Mouse (Mus musculus) cerebellum, adult 2 months (tissue): ENCODE data around the gene Foxn1. TPM values are rescaled to one million over a fixed set of nuclear protein-coding genes. Genes with fewer than 3 reads are reported as not detected.

Source experiments
- DNase-seq, 2 experiments: peaks; one replicate each; pipeline ENCODE4 v3.0.0; 2021
- H3K27ac ChIP-seq: fragments of 200-500 bp; 2 replicates; pipeline ENCODE4 v1.5.1; 2012; ENCODE audit warnings: low read length, control low read depth, inconsistent platforms; ENCODE audit not compliant: insufficient read depth
- H3K27me3 ChIP-seq: fragments of 200-500 bp; 2 replicates; pipeline ENCODE4 v1.6.1; 2012; ENCODE audit warnings: inconsistent platforms, mild to moderate bottlenecking, low read length, moderate library complexity; ENCODE audit not compliant: control insufficient read depth, insufficient read depth
- H3K4me1 ChIP-seq: fragments of 200-500 bp; 2 replicates; pipeline ENCODE4 v1.6.1; 2011; ENCODE audit warnings: low read length; ENCODE audit not compliant: control insufficient read depth, insufficient read depth
- H3K4me3 ChIP-seq: fragments of 200-500 bp; replicated peaks from 2 replicates; pipeline ENCODE3; 2011; ENCODE audit warnings: mild to moderate bottlenecking, low read depth, low read length, control low read depth; ENCODE audit not compliant: insufficient read depth
- CTCF ChIP-seq: fragments of 200-500 bp; IDR thresholded peaks from 2 replicates; pipeline ENCODE4 v1.5.1; 2011; ENCODE audit warnings: low read depth, mild to moderate bottlenecking, control low read depth, low read length, moderate library complexity, borderline replicate concordance; ENCODE audit not compliant: insufficient read depth
- POLR2A ChIP-seq: fragments of 200-500 bp; IDR thresholded peaks from 2 replicates; pipeline ENCODE4 v1.6.1; 2011; ENCODE audit warnings: low read length, control low read depth, borderline replicate concordance; ENCODE audit not compliant: insufficient read depth
- WGBS: fragments of 180-500 bp; shearing (Covaris S2); methylation state at CpG from one replicate; pipeline ENCODE4 v1.1.7; 2018; 5-methylcytosine and 5-hydroxymethylcytosine counted together
- polyA plus RNA-seq: library from polyadenylated mRNA; depleted of rRNA; stranded (reverse); fragments of >200 nt; gene quantifications from 2 replicates; pipeline ENCODE4 v1.2.3, GENCODE M21; 2012

Foxn1 gene
- polyA plus RNA-seq, 1 experiment = not detected

DNA sequence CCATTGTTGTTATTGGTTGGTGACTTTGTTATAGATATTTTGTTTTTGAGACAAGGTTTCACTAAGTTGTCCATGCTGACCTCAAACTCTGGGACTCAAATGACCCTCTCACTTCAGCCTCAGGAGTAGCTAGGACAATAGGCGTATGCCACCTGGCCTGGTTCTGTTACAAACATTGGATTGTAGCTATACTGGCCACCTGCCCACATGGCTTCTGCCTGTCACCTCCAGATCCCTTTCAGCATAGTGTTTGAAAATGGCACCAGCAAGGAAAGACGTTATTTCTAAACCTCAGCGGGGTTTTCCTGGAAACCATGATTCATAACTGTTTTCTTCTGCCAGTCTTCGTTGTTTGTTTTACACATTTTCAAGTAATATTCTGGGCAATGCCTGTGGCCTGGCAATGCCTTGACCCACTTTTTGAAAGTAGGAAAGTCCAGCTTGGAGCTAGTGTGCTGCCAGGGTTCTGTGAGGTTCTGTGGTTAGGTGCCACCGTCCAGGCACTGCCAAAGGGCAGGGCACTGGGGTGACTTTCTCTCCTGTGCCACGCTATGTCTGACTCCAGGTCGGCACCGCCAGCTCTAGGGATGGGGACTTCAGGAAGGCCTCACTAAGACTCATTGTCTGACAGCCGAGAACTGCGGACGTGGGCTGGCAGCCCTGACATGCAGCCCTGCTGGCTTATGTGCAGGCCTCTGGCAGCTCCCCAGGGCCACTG, 25.4 kb upstream of the Foxn1 start:
- no peak for TF ChIP-seq POLR2A
- no peak for TF ChIP-seq CTCF
- DNase-seq = peak; percentile 43 to 49
- peaks cover 24% of the 10 kb centered on the region for H3K4me1 ChIP-seq
- 24% methylated on average over 11 of the region's 11 CpGs for WGBS
- no peaks in the 10 kb centered on the region for H3K27me3 ChIP-seq
- H3K27ac ChIP-seq = no peak overlapping the region; the same call in 1 of the 2 replicates
- H3K4me3 ChIP-seq = no peak overlapping the region

DNA sequence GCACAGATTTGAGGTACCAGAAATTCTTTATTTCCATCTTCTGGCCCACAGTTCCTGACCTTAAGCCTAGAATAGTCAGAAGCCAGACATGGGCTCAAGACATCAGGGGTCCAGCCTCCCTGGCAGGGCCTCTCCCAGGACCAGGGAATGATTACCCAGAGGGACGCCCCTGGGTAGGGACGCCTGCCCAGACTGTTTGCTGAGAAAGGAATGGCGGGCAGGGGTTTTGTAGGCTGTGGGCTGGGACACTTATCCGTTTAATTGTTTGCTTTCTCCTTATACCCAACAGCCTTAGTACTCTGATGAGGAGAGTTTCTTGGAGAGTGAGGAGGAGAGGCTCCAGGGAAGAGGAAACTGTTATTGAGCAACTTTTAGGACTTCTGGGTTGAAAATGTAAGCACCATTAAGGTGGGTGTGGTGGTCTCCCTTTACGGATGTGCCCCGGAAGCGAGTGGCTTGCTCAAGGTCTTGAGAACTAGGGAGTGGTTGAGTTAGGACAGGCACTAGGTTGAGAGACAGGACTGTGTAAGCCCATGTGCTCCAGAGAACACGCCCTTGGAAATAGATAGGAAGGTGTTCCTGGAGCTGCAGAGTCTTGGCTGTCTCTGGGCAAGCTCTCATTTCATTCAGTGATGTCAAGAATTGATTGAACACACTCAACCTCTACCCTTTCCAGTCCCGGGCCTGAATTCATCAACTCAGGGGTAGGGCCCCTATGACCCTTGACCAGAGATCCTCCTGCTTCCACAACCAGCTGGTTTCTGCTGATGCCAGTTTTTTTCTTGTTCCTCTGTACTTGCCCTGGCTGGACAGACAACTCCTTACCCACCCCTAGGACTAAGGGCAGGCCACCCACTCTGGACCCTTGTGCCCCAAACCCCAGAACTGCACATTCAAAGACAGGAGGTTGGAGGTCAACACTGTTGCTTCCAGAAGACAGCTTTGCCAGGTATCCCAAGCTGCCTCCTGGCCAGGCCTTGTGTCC, 22.2 kb upstream of the Foxn1 start:
- H3K27me3 ChIP-seq = no peaks in the 10 kb centered on the region
- H3K27ac ChIP-seq = no peak overlapping the region
- no peak for DNase-seq
- 89% methylated on average over 9 of the region's 9 CpGs for WGBS
- peaks cover 13% of the 10 kb centered on the region for H3K4me1 ChIP-seq
- TF ChIP-seq CTCF = no peak
- no peak for TF ChIP-seq POLR2A
- H3K4me3 ChIP-seq = no peak overlapping the region

DNA sequence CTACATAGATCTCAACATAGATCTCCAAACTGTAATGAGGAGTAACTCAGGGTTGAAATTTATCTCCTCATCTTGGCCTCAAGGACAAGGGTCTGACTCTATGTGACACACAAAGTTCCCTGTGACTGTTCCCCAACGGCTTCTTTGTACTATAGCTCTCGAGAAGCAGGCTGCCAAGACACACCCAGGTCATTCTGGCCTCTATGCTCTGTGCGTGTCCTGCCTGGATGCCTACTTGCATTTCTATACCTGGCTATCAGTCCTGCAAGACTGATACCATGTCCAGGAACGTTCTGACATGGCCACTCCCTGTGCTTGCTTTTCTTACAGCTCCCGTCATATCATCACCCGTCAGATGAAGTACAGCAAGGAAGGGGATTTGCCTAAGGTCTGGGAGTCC, 15.7 kb upstream of the Foxn1 start:
- TF ChIP-seq POLR2A (no peak), CTCF (no peak)
- Histone ChIP-seq H3K4me1 (peaks cover 3% of the 10 kb centered on the region; the same call in 1 of the 2 replicates), H3K27me3 (no peaks in the 10 kb centered on the region), H3K27ac (no peak overlapping the region), H3K4me3 (no peak overlapping the region)
- WGBS = 68% methylated on average over 6 of the region's 6 CpGs
- no peak for DNase-seq

DNA sequence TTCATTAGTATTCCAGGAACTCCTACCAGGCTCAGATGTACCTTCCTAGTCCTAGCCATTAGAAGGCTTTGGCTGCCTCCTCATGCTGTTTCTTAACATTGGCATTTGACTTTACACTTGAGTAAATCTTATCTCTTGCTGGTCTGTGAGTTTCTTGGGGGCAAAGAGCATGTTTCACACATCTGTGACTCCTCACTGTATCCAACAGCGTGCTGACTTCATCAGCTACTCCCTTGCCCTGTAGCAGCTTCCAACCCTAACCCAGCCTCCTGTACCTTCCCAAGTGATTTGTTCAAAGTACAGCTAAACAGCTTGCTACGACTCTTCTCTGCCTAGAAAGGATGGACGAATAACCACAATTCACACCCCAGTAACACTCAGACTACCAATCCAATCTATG, 15.1 kb upstream of the Foxn1 start:
- WGBS = 71% methylated on average over 3 of the region's 3 CpGs
- H3K4me3 ChIP-seq = no peak overlapping the region
- TF ChIP-seq CTCF = no peak
- TF ChIP-seq POLR2A = no peak
- H3K4me1 ChIP-seq = peaks cover 3% of the 10 kb centered on the region; the same call in 1 of the 2 replicates
- no peaks in the 10 kb centered on the region for H3K27me3 ChIP-seq
- H3K27ac ChIP-seq = no peak overlapping the region
- DNase-seq = no peak

- Histone ChIP-seq H3K27me3 (no peaks in the 10 kb centered on the region), H3K4me3 (no peak overlapping the region), H3K27ac (no peak overlapping the region), H3K4me1 (peaks cover 3% of the 10 kb centered on the region; the same call in 1 of the 2 replicates)
- no peak for DNase-seq
- 77% methylated on average over 3 of the region's 3 CpGs for WGBS
- TF ChIP-seq POLR2A (no peak), CTCF (no peak)
Measured at GRCm38 (mm10) chr11:78400936-78401335, 14.6 kb upstream of the Foxn1 start.

GRCm38 (mm10) chr11:78399680-78400079, 13.3 kb upstream of the Foxn1 start:
- H3K27ac ChIP-seq = no peak overlapping the region
- peaks cover 3% of the 10 kb centered on the region; the same call in 1 of the 2 replicates for H3K4me1 ChIP-seq
- TF ChIP-seq CTCF = peak; percentile 90
- TF ChIP-seq POLR2A = no peak
- no peak overlapping the region for H3K4me3 ChIP-seq
- no peaks in the 10 kb centered on the region for H3K27me3 ChIP-seq
- DNase-seq = peak; percentile 45 to 68
- 18% methylated on average over 8 of the region's 8 CpGs for WGBS

GRCm38 (mm10) chr11:78398212-78398611, 11.9 kb upstream of the Foxn1 start:
- Histone ChIP-seq H3K27ac (no peak overlapping the region), H3K4me3 (no peak overlapping the region), H3K4me1 (peaks cover 3% of the 10 kb centered on the region; the same call in 1 of the 2 replicates), H3K27me3 (no peaks in the 10 kb centered on the region)
- no peak for DNase-seq
- TF ChIP-seq CTCF (no peak), POLR2A (no peak)
- 69% methylated on average over 6 of the region's 6 CpGs for WGBS
